Mouse (Mus musculus): ENCODE measurements around the gene Tcp1. TPM values are rescaled to one million over a fixed set of nuclear protein-coding genes. Genes with fewer than 3 reads are reported as not detected.
A peak's percentile ranks its signal among the peaks of the same experiment; 100 is the strongest.

The Tcp1 gene
- total RNA-seq, 1 experiment: 519 TPM

DNA sequence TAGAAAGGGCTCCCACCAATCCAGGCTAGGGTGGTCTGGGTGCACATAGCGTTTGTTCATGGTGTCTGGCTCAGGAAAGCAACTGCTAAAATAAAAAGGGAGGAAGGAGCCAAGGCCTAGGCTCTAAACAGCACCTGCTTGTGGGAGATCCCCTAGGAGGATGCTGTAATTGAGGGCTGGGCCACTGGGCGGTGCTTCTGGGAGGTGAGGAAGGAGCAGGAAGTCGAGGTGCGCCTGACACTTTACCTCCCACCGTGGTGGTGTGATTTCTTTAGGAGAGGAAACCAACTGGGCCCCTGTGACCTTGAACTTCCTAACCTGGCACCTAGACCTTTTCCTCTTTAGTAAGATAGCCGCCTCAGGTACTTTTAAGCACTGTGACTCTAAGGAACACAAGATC is 28.9 kb upstream of the Tcp1 start:
- Histone ChIP-seq H3K27ac (ENCODE audit: insufficient read depth, low read depth, low read length, poor library complexity, severe bottlenecking) (no peak overlapping the region), H3K9me3 (ENCODE audit: control insufficient read depth, insufficient read depth, low read depth, low read length) (no peaks in the 10 kb centered on the region), H3K36me3 (ENCODE audit: control insufficient read depth, insufficient read depth, low read length, poor library complexity, severe bottlenecking) (peaks cover 24% of the 10 kb centered on the region), H3K4me3 (ENCODE audit: insufficient read depth in 1 of 2, low read depth in 1 of 2, low read length in 2 of 2, poor library complexity in 1 of 2, severe bottlenecking in 1 of 2) (no peak overlapping the region), H3K4me1 (ENCODE audit: control insufficient read depth in 2 of 2, insufficient read depth in 2 of 2, low read length in 2 of 2, poor library complexity in 1 of 2) (peaks cover 0 to 15% of the 10 kb centered on the region in 2 experiments; a peak in 1 of 4 replicates), H3K9ac (ENCODE audit: insufficient read depth, low read depth, low read length, poor library complexity, severe bottlenecking) (no peak overlapping the region)
- TF ChIP-seq HCFC1 (IDR thresholded peaks at IDR 0.05; ENCODE audit: borderline replicate concordance, insufficient read depth, low read length) (no peak), ZC3H11A (IDR thresholded peaks at IDR 0.05; ENCODE audit: borderline replicate concordance, low read depth, low read length) (no peak), ZNF384 (IDR thresholded peaks at IDR 0.05; ENCODE audit: low read depth, low read length) (no peak), CHD2 (IDR thresholded peaks at IDR 0.05; ENCODE audit: low read depth, low read length) (no peak), MAFK (IDR thresholded peaks at IDR 0.05; ENCODE audit: insufficient read depth, low read depth, low read length) (no peak)
- DNase-seq (ENCODE audit: low read depth, low spot score): peak; percentile 55
- in situ Hi-C loops (cut with MboI; ENCODE audit: low sequenced_read_pairs in 2 of 2, unreplicated experiment in 2 of 2): no loop called here

DNA sequence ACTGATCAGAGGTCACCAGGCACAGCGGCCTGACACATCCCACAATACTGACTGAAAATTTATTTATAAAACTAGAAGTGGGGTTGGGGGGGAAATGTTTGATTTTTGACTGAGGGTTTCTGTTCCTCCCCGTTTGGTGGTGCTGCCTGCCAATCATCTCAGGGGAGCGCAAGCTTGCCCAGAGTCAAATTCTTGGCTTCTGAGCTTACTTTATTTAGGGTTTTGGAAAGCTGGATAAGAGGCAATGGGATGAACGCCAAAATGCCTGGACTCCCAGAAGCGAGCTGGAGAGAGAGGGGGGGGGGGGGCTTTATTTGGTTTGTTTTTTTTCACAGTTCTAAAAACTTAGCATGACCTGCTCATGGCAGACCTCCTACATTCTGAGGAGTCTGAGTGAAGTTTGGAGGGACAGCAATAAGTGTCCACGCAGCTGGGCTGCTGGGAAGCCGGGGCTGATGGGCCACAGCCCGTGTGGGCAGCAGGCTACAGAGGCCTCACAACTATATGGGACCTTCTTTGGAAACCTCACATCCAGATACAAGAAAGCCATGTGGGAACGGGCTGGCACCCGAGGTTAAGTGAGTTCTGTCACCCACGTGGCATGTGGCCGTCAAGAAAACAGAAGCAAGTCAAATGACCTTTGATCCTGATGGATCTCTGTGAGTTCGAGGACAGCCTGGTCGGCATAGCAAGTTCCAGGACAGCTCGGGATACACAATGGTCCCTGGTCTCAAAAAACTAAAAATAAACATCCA is 28.3 kb upstream of the Tcp1 start:
- H3K27ac ChIP-seq (ENCODE audit: insufficient read depth, low read depth, low read length, poor library complexity, severe bottlenecking): no peak overlapping the region
- H3K4me1 ChIP-seq (ENCODE audit: control insufficient read depth in 2 of 2, insufficient read depth in 2 of 2, low read length in 2 of 2, poor library complexity in 1 of 2): peaks cover 0 to 15% of the 10 kb centered on the region in 2 experiments; a peak in 1 of 4 replicates
- H3K9ac ChIP-seq (ENCODE audit: insufficient read depth, low read depth, low read length, poor library complexity, severe bottlenecking): no peak overlapping the region
- DNase-seq (ENCODE audit: low read depth, low spot score): no peak
- H3K36me3 ChIP-seq (ENCODE audit: control insufficient read depth, insufficient read depth, low read length, poor library complexity, severe bottlenecking): peaks cover 28% of the 10 kb centered on the region
- in situ Hi-C loops (cut with MboI; ENCODE audit: low sequenced_read_pairs in 2 of 2, unreplicated experiment in 2 of 2): no loop called here
- no peaks in the 10 kb centered on the region for H3K9me3 ChIP-seq (ENCODE audit: control insufficient read depth, insufficient read depth, low read depth, low read length)
- TF ChIP-seq CHD2 (IDR thresholded peaks at IDR 0.05; ENCODE audit: low read depth, low read length) (no peak), HCFC1 (IDR thresholded peaks at IDR 0.05; ENCODE audit: borderline replicate concordance, insufficient read depth, low read length) (no peak), ZC3H11A (IDR thresholded peaks at IDR 0.05; ENCODE audit: borderline replicate concordance, low read depth, low read length) (no peak), MAFK (IDR thresholded peaks at IDR 0.05; ENCODE audit: insufficient read depth, low read depth, low read length) (no peak), ZNF384 (IDR thresholded peaks at IDR 0.05; ENCODE audit: low read depth, low read length) (no peak)
- H3K4me3 ChIP-seq (ENCODE audit: insufficient read depth in 1 of 2, low read depth in 1 of 2, low read length in 2 of 2, poor library complexity in 1 of 2, severe bottlenecking in 1 of 2): no peak overlapping the region

DNA sequence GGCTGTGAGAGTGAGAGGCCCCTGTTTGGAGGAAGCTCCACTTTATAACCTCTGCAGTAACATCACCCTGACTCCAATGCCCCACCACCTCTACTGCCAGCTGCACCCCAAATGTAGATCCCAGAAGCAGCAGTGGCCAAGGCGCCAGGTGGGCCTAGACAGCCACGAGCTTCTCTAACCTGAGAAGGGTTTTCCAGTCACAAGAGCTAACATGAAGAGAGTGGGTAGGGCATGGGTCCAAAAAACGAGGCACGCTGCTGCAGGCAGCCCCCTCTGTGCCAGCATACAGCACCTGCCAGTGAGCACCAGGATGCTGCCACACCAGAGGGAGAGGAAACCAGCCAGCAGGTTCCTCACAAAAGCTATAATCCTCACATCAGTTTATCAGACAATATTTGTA is 24.4 kb upstream of the Tcp1 start:
- Histone ChIP-seq H3K4me3 (ENCODE audit: insufficient read depth in 1 of 2, low read depth in 1 of 2, low read length in 2 of 2, poor library complexity in 1 of 2, severe bottlenecking in 1 of 2) (no peak overlapping the region), H3K9me3 (ENCODE audit: control insufficient read depth, insufficient read depth, low read depth, low read length) (no peaks in the 10 kb centered on the region), H3K4me1 (ENCODE audit: control insufficient read depth in 2 of 2, insufficient read depth in 2 of 2, low read length in 2 of 2, poor library complexity in 1 of 2) (peaks cover 0 to 5% of the 10 kb centered on the region in 2 experiments; a peak in 1 of 4 replicates), H3K27ac (ENCODE audit: insufficient read depth, low read depth, low read length, poor library complexity, severe bottlenecking) (no peak overlapping the region), H3K9ac (ENCODE audit: insufficient read depth, low read depth, low read length, poor library complexity, severe bottlenecking) (no peak overlapping the region), H3K36me3 (ENCODE audit: control insufficient read depth, insufficient read depth, low read length, poor library complexity, severe bottlenecking) (peaks cover 39% of the 10 kb centered on the region)
- no peak for DNase-seq (ENCODE audit: low read depth, low spot score)
- in situ Hi-C loops (cut with MboI; ENCODE audit: low sequenced_read_pairs in 2 of 2, unreplicated experiment in 2 of 2): no loop called here
- TF ChIP-seq CHD2 (IDR thresholded peaks at IDR 0.05; ENCODE audit: low read depth, low read length): no peak

DNA sequence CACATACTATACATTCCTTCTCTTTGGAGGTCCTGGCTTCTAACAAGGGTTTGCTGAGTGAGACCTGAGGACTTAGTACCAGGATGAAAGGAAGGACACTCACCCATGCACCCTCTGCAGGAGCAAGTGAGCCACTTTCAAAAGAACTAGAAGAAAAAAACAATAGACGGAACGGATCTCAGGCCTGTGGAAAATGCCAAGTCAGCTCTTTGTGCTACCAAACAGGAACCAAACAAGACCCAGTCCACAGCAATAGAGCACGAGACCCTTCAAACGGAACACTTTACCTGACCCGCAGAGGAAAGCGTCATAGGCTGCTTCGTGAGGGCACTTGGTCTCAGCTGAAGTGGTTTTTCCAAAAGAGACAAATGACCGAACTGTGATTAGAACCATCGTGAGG is 23.5 kb upstream of the Tcp1 start:
- H3K9ac ChIP-seq (ENCODE audit: insufficient read depth, low read depth, low read length, poor library complexity, severe bottlenecking): no peak overlapping the region
- in situ Hi-C loops (cut with MboI; ENCODE audit: low sequenced_read_pairs in 2 of 2, unreplicated experiment in 2 of 2): no loop called here
- no peak overlapping the region for H3K27ac ChIP-seq (ENCODE audit: insufficient read depth, low read depth, low read length, poor library complexity, severe bottlenecking)
- no peak for DNase-seq (ENCODE audit: low read depth, low spot score)
- 0 out of 4 replicates have a peak, but pooled peaks cover 0 to 2% of the 10 kb centered on the region in 2 experiments for H3K4me1 ChIP-seq (ENCODE audit: control insufficient read depth in 2 of 2, insufficient read depth in 2 of 2, low read length in 2 of 2, poor library complexity in 1 of 2)
- no peak overlapping the region for H3K4me3 ChIP-seq (ENCODE audit: insufficient read depth in 1 of 2, low read depth in 1 of 2, low read length in 2 of 2, poor library complexity in 1 of 2, severe bottlenecking in 1 of 2)
- TF ChIP-seq MAFK (IDR thresholded peaks at IDR 0.05; ENCODE audit: insufficient read depth, low read depth, low read length) (peak; percentile 80), ZNF384 (IDR thresholded peaks at IDR 0.05; ENCODE audit: low read depth, low read length) (no peak), CHD2 (IDR thresholded peaks at IDR 0.05; ENCODE audit: low read depth, low read length) (no peak), ZC3H11A (IDR thresholded peaks at IDR 0.05; ENCODE audit: borderline replicate concordance, low read depth, low read length) (no peak), HCFC1 (IDR thresholded peaks at IDR 0.05; ENCODE audit: borderline replicate concordance, insufficient read depth, low read length) (no peak)
- peaks cover 45% of the 10 kb centered on the region for H3K36me3 ChIP-seq (ENCODE audit: control insufficient read depth, insufficient read depth, low read length, poor library complexity, severe bottlenecking)
- no peaks in the 10 kb centered on the region for H3K9me3 ChIP-seq (ENCODE audit: control insufficient read depth, insufficient read depth, low read depth, low read length)
